Mouse (Mus musculus): Measurements from ENCODE around the gene Nudt2.

DNA sequence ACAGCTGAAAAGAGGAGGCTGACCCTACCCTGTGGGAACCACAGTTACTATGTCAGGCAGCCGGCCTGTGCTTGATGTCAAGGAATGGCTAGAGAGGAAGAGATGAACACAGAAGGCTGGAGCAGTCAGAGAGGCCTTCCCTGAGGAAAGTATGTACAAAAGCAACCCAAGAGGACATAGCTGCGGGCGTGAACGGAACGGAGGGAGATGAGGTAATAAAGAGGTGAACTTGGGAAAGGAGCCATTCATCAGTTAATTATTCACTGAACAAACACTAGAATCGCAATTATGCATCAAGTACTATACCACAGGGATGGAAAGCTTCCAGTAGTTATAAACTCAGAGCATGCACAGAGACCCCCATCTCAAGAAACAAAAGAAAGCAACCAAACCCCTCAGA is 57.2 kb downstream of the Nudt2 start:
- TF ChIP-seq FLI1 (IDR thresholded peaks at IDR 0.05; ENCODE audit: low read length) (no peak), GATA1 (IDR thresholded peaks at IDR 0.05; ENCODE audit: borderline replicate concordance, low read length) (no peak)
